Mouse (Mus musculus) forebrain, embryonic 12.5 days (tissue): Measurements from ENCODE around the gene Nle1. TPM values are rescaled to one million over a fixed set of nuclear protein-coding genes. Genes with fewer than 3 reads are reported as not detected.
A peak's percentile ranks its signal among the peaks of the same experiment; 100 is the strongest.

ENCODE experiments used
- ATAC-seq: fragments of 200-750 bp; cut with Nextera tagmentation; 2 replicates; pipeline ENCODE4 v1.8.0; 2017; ENCODE audit warnings: moderate TSS enrichment; ENCODE audit not compliant: low FRiP score
- H3K27ac ChIP-seq: fragments of 300-500 bp; sonication (generic); 2 replicates; pipeline ENCODE4 v1.5.1; 2016; ENCODE audit warnings: mild to moderate bottlenecking
- H3K27me3 ChIP-seq: fragments of 300-500 bp; sonication (generic); 2 replicates; pipeline ENCODE4 v1.6.1; 2016; ENCODE audit warnings: mild to moderate bottlenecking
- H3K36me3 ChIP-seq: fragments of 300-500 bp; sonication (generic); replicated peaks from 2 replicates; pipeline ENCODE4 v1.6.1; 2016; ENCODE audit warnings: mild to moderate bottlenecking
- H3K4me1 ChIP-seq: fragments of 300-500 bp; sonication (generic); 2 replicates; pipeline ENCODE4 v1.6.1; 2016
- H3K4me2 ChIP-seq: fragments of 300-500 bp; sonication (generic); 2 replicates; pipeline ENCODE4 v1.6.1; 2016; ENCODE audit warnings: mild to moderate bottlenecking, moderate library complexity
- H3K4me3 ChIP-seq: fragments of 300-500 bp; sonication (generic); replicated peaks from 2 replicates; pipeline ENCODE4 v1.5.1; 2016; ENCODE audit warnings: mild to moderate bottlenecking
- H3K9ac ChIP-seq: fragments of 300-500 bp; sonication (generic); 2 replicates; pipeline ENCODE4 v1.6.1; 2016; ENCODE audit warnings: mild to moderate bottlenecking
- H3K9me3 ChIP-seq: fragments of 300-500 bp; sonication (generic); 2 replicates; pipeline ENCODE4 v1.6.1; 2016
- WGBS: fragments of 180-500 bp; shearing (Covaris S2); methylation state at CpG from one replicate; pipeline ENCODE4 v1.1.7; 2016; 5-methylcytosine and 5-hydroxymethylcytosine counted together
- polyA plus RNA-seq: library from polyadenylated mRNA; unstranded; fragments of >200 nt; fragmentation: Nextera tagmentation; extraction: Ambion mirVana; gene quantifications from 2 replicates; pipeline ENCODE4 v1.2.1, GENCODE M21; 2016

Nle1 gene
- polyA plus RNA-seq, 1 experiment from 2014 or later: 32.3 TPM

DNA sequence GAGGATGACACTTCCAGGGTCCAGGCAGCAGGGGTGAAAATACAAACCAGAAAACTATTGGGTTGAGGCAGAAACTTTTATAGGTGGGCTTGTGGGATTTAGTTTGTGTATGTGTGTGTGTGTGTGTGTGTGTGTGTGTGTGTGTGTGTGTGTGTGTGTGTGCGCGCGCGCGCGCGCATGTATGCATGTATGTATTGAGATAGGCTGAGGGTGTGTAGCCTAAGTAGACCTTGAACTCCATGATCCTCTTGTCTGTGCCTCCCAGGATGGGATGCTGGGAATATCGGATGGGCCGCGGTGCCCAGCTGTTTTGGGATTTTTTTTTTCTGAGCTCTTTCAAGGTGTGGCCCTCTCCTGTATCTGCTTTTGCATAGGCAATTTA, 388 bp upstream of the Nle1 start:
- 57% methylated on average over 10 of the region's 10 CpGs for WGBS
- H3K27me3 ChIP-seq: 0 out of 2 replicates have a peak, but pooled peaks cover 4% of the 10 kb centered on the region
- no peak for ATAC-seq

GRCm38 (mm10) chr11:82905816-82906215, 2.4 kb downstream of the Nle1 start:
- Histone ChIP-seq H3K9ac (no peak overlapping the region), H3K36me3 (peaks cover 56% of the 10 kb centered on the region), H3K27me3 (no peaks in the 10 kb centered on the region), H3K4me1 (peaks cover 11% of the 10 kb centered on the region), H3K4me2 (no peak overlapping the region), H3K27ac (no peak overlapping the region), H3K9me3 (no peaks in the 10 kb centered on the region), H3K4me3 (no peak overlapping the region)
- 92% methylated on average over 5 of the region's 5 CpGs for WGBS
- no peak for ATAC-seq

More for the DNA sequence above, 388 bp upstream of the Nle1 start:
- Histone ChIP-seq H3K4me2 (peak overlapping the region; percentile 76), H3K27ac (no peak overlapping the region), H3K4me3 (peak overlapping the region; percentile 64), H3K4me1 (peaks cover 11% of the 10 kb centered on the region), H3K36me3 (peaks cover 28% of the 10 kb centered on the region), H3K9me3 (no peaks in the 10 kb centered on the region), H3K9ac (peak overlapping the region; percentile 75)

GRCm38 (mm10) chr11:82904952-82905351, 3.3 kb downstream of the Nle1 start:
- Histone ChIP-seq H3K4me1 (peaks cover 11% of the 10 kb centered on the region), H3K27ac (no peak overlapping the region), H3K9ac (no peak overlapping the region), H3K4me3 (no peak overlapping the region), H3K27me3 (no peaks in the 10 kb centered on the region), H3K36me3 (peaks cover 64% of the 10 kb centered on the region), H3K4me2 (no peak overlapping the region), H3K9me3 (no peaks in the 10 kb centered on the region)
- no peak for ATAC-seq
- 68% methylated on average over 8 of the region's 8 CpGs for WGBS

GRCm38 (mm10) chr11:82901606-82902310, 6.5 kb downstream of the Nle1 start:
- H3K4me2 ChIP-seq: no peak overlapping the region
- ATAC-seq: no peak
- no peaks in the 10 kb centered on the region for H3K4me1 ChIP-seq
- no peak overlapping the region for H3K4me3 ChIP-seq
- no peaks in the 10 kb centered on the region for H3K27me3 ChIP-seq
- WGBS: 91% methylated on average over 20 of the region's 20 CpGs
- H3K36me3 ChIP-seq: peaks cover 83% of the 10 kb centered on the region
- H3K9me3 ChIP-seq: no peaks in the 10 kb centered on the region
- H3K27ac ChIP-seq: no peak overlapping the region
- no peak overlapping the region for H3K9ac ChIP-seq

DNA sequence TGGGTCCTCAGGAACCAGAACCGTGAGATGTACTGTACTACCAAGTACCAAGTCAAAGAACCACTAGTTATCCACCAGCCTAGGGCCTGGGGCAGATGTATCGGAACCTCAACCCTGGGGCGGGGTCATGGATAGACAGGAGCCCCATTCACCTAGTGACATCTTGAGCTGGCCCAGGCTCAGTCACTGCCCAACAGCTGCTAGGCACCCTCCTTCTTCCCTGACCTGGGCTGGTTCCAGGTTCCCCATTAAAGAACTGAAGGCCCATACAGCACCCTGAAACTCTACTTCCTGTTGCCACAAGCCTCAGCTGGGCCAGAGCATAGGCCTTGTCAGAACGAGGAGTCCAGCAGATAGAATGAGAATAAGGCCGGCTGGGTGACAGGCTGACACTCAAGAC, 8.5 kb downstream of the Nle1 start:
- 89% methylated on average over 5 of the region's 5 CpGs for WGBS

GRCm38 (mm10) chr11:82897478-82897877, 10.7 kb downstream of the Nle1 start:
- H3K36me3 ChIP-seq: peaks cover 44% of the 10 kb centered on the region
- H3K4me3 ChIP-seq: no peak overlapping the region
- 88% methylated on average over 10 of the region's 10 CpGs for WGBS
- H3K27me3 ChIP-seq: no peaks in the 10 kb centered on the region; the same call in 1 of the 2 replicates
- H3K4me1 ChIP-seq: no peaks in the 10 kb centered on the region
- no peak overlapping the region for H3K27ac ChIP-seq
- no peaks in the 10 kb centered on the region for H3K9me3 ChIP-seq
- H3K4me2 ChIP-seq: no peak overlapping the region
- H3K9ac ChIP-seq: no peak overlapping the region
- ATAC-seq: no peak

More for the DNA sequence above, 8.5 kb downstream of the Nle1 start:
- H3K9ac ChIP-seq: no peak overlapping the region
- no peaks in the 10 kb centered on the region for H3K9me3 ChIP-seq
- no peak overlapping the region for H3K4me2 ChIP-seq
- H3K4me3 ChIP-seq: no peak overlapping the region
- no peak overlapping the region for H3K27ac ChIP-seq
- ATAC-seq: no peak
- peaks cover 67% of the 10 kb centered on the region for H3K36me3 ChIP-seq
- H3K4me1 ChIP-seq: no peaks in the 10 kb centered on the region
- H3K27me3 ChIP-seq: no peaks in the 10 kb centered on the region

DNA sequence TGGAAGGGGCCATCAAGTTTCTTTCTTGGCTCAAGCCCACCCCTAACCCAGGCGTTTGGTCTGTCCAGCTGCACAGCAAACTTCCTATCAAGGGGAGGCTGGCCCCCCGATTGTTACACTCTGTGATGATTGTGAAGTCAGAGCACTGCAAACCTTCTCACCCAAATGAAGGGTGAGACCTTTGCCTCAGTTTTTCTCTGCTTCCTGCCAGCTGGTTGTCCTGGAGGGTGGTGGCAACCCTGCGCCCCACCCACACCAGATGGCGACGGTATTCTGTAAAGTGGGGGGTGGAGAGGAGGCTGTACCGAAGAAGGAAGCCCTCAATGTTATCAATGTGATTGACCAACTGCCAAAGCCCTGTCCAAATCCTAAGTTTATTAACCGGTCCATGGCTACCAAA, 16.3 kb downstream of the Nle1 start, which contains the start of gene Fndc8:
Gene Fndc8, plus strand, starts transcription at position 189 of the 400 bp plus-strand sequence.
- Histone ChIP-seq H3K9ac (no peak within 1 kb of the TSS), H3K27ac (no peak within 1 kb of the TSS), H3K4me3 (no peak within 1 kb of the TSS), H3K9me3 (no peaks in the 10 kb centered on the region), H3K36me3 (no peaks in the 10 kb centered on the region), H3K27me3 (peaks cover 13% of the 10 kb centered on the region), H3K4me2 (no peak within 1 kb of the TSS), H3K4me1 (peaks cover 20% of the 10 kb centered on the region)
- ATAC-seq: no peak
- WGBS: 69% methylated on average over 7 of the region's 7 CpGs

DNA sequence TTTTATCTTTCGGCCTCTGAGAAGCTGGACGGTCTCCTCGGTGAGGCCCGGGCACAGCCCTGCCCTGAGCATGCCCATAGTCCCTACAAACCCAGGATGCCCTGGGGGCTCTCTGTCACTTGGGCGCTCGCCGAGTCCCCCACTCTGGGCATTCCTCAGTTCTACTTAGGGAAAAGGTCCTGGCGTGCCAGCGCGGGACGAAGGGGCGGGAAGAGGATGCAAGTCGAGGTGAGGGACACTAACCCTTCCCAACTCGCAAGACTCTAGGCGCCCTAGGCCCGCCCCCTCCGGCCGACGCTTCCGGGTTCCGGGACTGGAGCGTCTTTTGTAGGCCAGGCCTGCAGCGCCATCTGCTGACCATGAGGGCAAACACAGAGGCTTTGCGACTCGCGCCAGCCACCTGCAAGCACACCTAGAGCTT, 17.9 kb downstream of the Nle1 start, which contains the start of gene Rad51d:
Gene Rad51d, minus strand, starts transcription at position 273 of the 421 bp plus-strand sequence.
- Histone ChIP-seq H3K4me3 (peak within 1 kb of the TSS; percentile 63), H3K36me3 (no peaks in the 10 kb centered on the region), H3K9ac (peak within 1 kb of the TSS; percentile 66), H3K9me3 (no peaks in the 10 kb centered on the region), H3K27me3 (peaks cover 13% of the 10 kb centered on the region), H3K4me2 (peak within 1 kb of the TSS; percentile 83), H3K4me1 (peaks cover 20% of the 10 kb centered on the region), H3K27ac (peak within 1 kb of the TSS; percentile 43; the same call in 1 of the 2 replicates)
- WGBS: under 1% methylated on average over 26 of the region's 26 CpGs
- ATAC-seq: peak; percentile 91

GRCm38 (mm10) chr11:82889524-82890341, 18.5 kb downstream of the Nle1 start:
- Histone ChIP-seq H3K4me2 (peak overlapping the region; percentile 83), H3K27me3 (peaks cover 13% of the 10 kb centered on the region), H3K27ac (peak overlapping the region; percentile 43; the same call in 1 of the 2 replicates), H3K9me3 (no peaks in the 10 kb centered on the region), H3K9ac (peak overlapping the region; percentile 66), H3K36me3 (no peaks in the 10 kb centered on the region), H3K4me3 (peak overlapping the region; percentile 63), H3K4me1 (peaks cover 20% of the 10 kb centered on the region)
- WGBS: 6% methylated on average over 31 of the region's 31 CpGs
- peak; percentile 62 for ATAC-seq

DNA sequence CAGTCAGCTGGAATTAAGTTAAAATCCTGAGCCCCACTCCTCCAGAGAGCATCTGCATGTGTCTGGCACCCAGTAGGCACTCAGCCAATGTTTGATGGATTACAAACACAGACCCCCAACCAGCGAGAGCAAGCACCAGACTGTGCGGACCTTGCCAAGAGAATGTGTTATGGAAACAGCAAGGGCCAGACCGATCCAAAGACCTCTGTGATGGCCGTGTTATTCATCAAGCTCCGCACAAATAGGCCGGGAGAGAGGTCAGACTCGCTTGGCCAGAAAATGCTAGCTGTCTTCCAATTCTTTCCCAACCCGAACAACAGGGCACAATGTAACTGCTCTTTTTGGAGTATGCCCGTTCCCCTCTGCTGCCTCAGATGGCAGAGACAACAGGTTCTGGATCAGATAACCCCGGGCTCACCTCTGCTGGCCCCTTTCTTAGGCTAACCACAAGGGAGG, 19.7 kb downstream of the Nle1 start:
- no peak overlapping the region for H3K9ac ChIP-seq
- H3K36me3 ChIP-seq: no peaks in the 10 kb centered on the region
- H3K4me1 ChIP-seq: peaks cover 20% of the 10 kb centered on the region
- no peak for ATAC-seq
- H3K4me3 ChIP-seq: no peak overlapping the region
- no peak overlapping the region for H3K27ac ChIP-seq
- 72% methylated on average over 10 of the region's 10 CpGs for WGBS
- no peaks in the 10 kb centered on the region for H3K9me3 ChIP-seq
- peak overlapping the region; percentile 83; the same call in 1 of the 2 replicates for H3K4me2 ChIP-seq
- peaks cover 13% of the 10 kb centered on the region for H3K27me3 ChIP-seq

DNA sequence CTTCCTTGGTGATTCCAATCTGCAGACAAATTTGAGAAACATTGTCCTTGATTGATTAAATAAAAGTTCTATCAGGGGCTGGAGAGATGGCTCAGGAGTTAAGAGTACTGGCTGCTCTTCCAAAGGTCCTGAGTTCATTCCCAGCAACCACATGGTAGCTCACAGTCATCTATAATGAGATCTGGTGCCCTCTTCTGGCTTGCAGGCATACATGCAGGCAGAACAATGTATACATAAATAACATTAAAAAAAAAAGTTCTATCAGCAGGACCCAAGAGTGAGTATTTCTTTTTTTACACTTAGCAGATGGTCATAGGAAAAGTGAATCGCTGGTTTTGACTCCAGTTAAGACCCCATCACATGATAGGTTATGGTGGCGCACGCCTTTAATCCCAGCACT, 21.7 kb downstream of the Nle1 start:
- Histone ChIP-seq H3K4me2 (no peak overlapping the region), H3K9ac (no peak overlapping the region), H3K27ac (no peak overlapping the region), H3K4me1 (peaks cover 20% of the 10 kb centered on the region), H3K9me3 (no peaks in the 10 kb centered on the region), H3K4me3 (no peak overlapping the region), H3K27me3 (peaks cover 5% of the 10 kb centered on the region), H3K36me3 (peaks cover 6% of the 10 kb centered on the region)
- ATAC-seq: no peak
- WGBS: 90% methylated on average over 3 of the region's 3 CpGs

DNA sequence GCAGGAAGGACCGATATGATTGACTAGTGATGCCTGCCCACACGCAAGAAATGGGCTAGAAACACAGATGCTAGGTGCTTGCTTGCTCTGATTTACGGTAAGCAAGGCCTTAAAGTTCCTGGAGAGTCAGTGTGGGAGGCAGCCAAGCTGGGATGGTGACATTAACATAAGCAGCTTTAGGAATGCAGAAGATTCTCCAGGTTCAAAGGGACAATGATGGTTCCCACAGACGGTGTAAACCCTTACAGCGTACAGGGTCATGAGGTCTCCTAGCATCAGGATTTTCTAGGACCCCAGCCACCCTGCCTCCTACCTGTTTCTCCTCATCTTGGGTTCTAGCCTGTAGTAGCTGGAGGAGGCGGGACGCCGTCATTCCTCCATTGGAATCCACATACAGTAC, 25.0 kb downstream of the Nle1 start:
- no peak overlapping the region for H3K4me2 ChIP-seq
- no peaks in the 10 kb centered on the region for H3K9me3 ChIP-seq
- 75% methylated on average over 8 of the region's 8 CpGs for whole genome bisulfite sequencing
- no peaks in the 10 kb centered on the region for H3K27me3 ChIP-seq
- H3K4me1 ChIP-seq: peaks cover 1% of the 10 kb centered on the region; the same call in 1 of the 2 replicates
- H3K4me3 ChIP-seq: no peak overlapping the region
- no peak overlapping the region for H3K9ac ChIP-seq
- peaks cover 17% of the 10 kb centered on the region for H3K36me3 ChIP-seq
- H3K27ac ChIP-seq: no peak overlapping the region
- ATAC-seq: no peak
